Mouse (Mus musculus) hindbrain, embryonic 13.5 days (tissue): ENCODE results near the gene Cenpq. TPM values are rescaled to one million over a fixed set of nuclear protein-coding genes. Genes with fewer than 3 reads are reported as not detected.

Experiments used
- ATAC-seq: fragments of 200-750 bp; cut with Nextera tagmentation; 2 replicates; pipeline ENCODE4 v1.8.0; 2017; ENCODE audit warnings: moderate TSS enrichment; ENCODE audit not compliant: low FRiP score
- H3K27ac ChIP-seq: fragments of 300-500 bp; sonication (generic); 2 replicates; pipeline ENCODE4 v1.5.1; 2015; ENCODE audit warnings: inconsistent platforms, mild to moderate bottlenecking, moderate library complexity
- H3K27me3 ChIP-seq: fragments of 300-500 bp; sonication (generic); 2 replicates; pipeline ENCODE4 v1.6.1; 2015; ENCODE audit warnings: mild to moderate bottlenecking, inconsistent platforms
- H3K36me3 ChIP-seq: fragments of 300-500 bp; sonication (generic); 2 replicates; pipeline ENCODE4 v1.6.1; 2015; ENCODE audit warnings: mild to moderate bottlenecking, inconsistent platforms
- H3K4me1 ChIP-seq: fragments of 300-500 bp; sonication (generic); replicated peaks from 2 replicates; pipeline ENCODE4 v1.6.1; 2015; ENCODE audit warnings: inconsistent platforms
- H3K4me2 ChIP-seq: fragments of 300-500 bp; sonication (generic); 2 replicates; pipeline ENCODE4 v1.6.1; 2015; ENCODE audit warnings: inconsistent platforms, mild to moderate bottlenecking, moderate library complexity
- H3K4me3 ChIP-seq: fragments of 300-500 bp; sonication (generic); 2 replicates; pipeline ENCODE4 v1.5.1; 2015; ENCODE audit warnings: mild to moderate bottlenecking, inconsistent platforms
- H3K9ac ChIP-seq: fragments of 300-500 bp; sonication (generic); 2 replicates; pipeline ENCODE4 v1.6.1; 2015; ENCODE audit warnings: mild to moderate bottlenecking, inconsistent platforms
- H3K9me3 ChIP-seq: fragments of 300-500 bp; sonication (generic); 2 replicates; pipeline ENCODE4 v1.6.1; 2016; ENCODE audit warnings: inconsistent platforms
- WGBS: fragments of 180-500 bp; shearing (Covaris S2); methylation state at CpG from one replicate; pipeline ENCODE4 v1.1.7; 2015; 5-methylcytosine and 5-hydroxymethylcytosine counted together
- polyA plus RNA-seq: library from polyadenylated mRNA; unstranded; fragments of >200 nt; fragmentation: Nextera tagmentation; extraction: Ambion mirVana; gene quantifications from 2 replicates; pipeline ENCODE4 v1.2.1, GENCODE M21; 2015

Gene Cenpq
- 12.1 and 12.8 TPM in 2 replicates for polyA plus RNA-seq

DNA sequence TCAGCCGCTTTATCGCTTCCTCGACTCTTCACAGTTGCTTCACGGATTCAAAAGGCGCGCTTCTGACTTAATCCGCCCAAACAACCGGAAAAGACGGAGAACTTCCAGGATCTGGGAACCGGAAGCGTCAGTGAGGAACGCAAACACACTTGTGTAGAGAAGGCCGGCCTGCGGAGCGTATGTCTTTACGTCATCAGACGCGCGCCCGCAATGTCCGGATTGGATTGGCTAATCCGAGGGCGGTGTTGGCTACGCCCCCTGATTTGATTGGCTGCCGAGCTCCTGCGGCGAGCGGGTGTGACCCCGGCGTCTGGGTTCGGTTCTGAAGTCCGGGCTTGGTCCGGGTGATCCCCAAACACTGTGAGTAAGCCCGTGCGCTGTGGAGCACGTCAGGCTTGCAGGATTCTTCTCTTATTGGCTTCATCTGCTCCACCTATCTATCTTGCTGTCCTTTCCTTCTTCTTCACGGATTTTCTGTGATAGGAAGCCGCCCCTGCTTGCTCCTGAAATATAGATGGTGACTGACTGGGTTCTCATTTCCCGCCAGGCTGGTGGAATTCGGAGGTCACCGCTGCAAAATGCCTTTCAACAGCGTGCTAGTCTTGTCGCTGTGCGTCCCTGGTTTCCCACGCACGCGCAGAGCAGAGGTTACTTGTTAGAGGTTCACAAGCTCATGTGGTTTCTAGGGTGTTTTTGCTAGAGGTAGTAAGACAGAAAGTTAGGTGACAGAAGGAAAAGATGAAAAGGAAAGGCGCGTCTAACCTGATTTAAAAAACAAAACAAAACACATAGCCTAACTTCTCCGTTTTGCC is at the start of gene Cenpq, which contains the start of gene Mut:
Cenpq (minus strand) TSS at position 628 of the 812 bp plus-strand sequence.
Mut (plus strand) TSS at position 266 of the 812 bp plus-strand sequence.
- peaks cover 16% of the 10 kb centered on the region for H3K4me1 ChIP-seq
- peak within 1 kb of the TSS; percentile 83 for H3K9ac ChIP-seq
- no peaks in the 10 kb centered on the region for H3K9me3 ChIP-seq
- WGBS = under 1% methylated on average over 50 of the region's 50 CpGs
- peak within 1 kb of the TSS; percentile 58 for H3K4me3 ChIP-seq
- H3K36me3 ChIP-seq = peaks cover 10% of the 10 kb centered on the region; the same call in 1 of the 2 replicates
- H3K27me3 ChIP-seq = no peaks in the 10 kb centered on the region
- peak within 1 kb of the TSS; percentile 82 for H3K4me2 ChIP-seq
- peak; percentile 100 for ATAC-seq
- peak within 1 kb of the TSS; percentile 94 for H3K27ac ChIP-seq

DNA sequence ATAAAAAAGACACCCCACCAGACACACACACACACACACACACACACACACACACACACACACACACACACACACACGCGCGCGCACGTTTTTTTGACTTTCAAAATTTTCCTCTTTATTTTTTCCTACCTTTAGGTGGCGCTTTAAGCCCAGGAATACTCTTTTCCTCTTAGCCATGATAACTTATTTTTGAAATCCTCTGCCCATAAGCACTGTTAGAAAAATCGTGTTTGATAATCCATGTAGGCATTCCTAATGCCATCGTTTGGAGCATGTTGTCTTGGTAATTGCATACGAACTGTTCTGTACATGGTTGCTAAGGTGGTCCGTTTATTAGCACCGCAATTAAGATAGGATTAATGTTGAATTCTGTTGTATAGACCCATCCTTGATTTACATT is 43.1 kb upstream of the Cenpq start:
- Histone ChIP-seq H3K9me3 (no peaks in the 10 kb centered on the region), H3K27ac (no peak overlapping the region), H3K4me1 (no peaks in the 10 kb centered on the region), H3K27me3 (no peaks in the 10 kb centered on the region), H3K4me3 (no peak overlapping the region), H3K36me3 (no peaks in the 10 kb centered on the region), H3K4me2 (no peak overlapping the region), H3K9ac (no peak overlapping the region)
- WGBS = 67% methylated on average over 11 of the region's 11 CpGs
- peak; percentile 61; the same call in 1 of the 2 replicates for ATAC-seq

DNA sequence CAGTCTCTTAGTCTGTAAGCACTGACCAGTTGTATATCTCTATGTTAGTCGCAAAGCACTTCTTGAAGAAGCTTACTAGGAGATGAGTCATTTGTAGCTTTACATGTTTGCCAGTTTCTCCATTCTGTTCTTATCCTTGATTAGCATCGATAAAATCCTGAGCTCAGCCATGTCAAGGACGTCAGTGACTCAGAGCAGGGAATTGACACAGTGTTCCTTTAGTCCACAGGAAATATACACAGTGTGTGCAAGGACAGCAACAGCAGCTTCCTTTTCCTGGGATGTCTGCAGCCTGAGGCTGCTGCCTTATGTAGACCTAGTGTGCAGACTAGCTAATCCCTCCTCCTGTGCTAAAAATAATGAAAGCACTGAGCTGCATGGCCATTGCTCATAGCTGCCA is 13.7 kb upstream of the Cenpq start:
- no peaks in the 10 kb centered on the region for H3K9me3 ChIP-seq
- H3K4me1 ChIP-seq = no peaks in the 10 kb centered on the region
- WGBS = 95% methylated on average over 3 of the region's 3 CpGs
- no peak overlapping the region for H3K27ac ChIP-seq
- peaks cover 54% of the 10 kb centered on the region for H3K36me3 ChIP-seq
- H3K27me3 ChIP-seq = no peaks in the 10 kb centered on the region
- no peak overlapping the region for H3K4me3 ChIP-seq
- H3K9ac ChIP-seq = no peak overlapping the region
- H3K4me2 ChIP-seq = no peak overlapping the region
- no peak for ATAC-seq

DNA sequence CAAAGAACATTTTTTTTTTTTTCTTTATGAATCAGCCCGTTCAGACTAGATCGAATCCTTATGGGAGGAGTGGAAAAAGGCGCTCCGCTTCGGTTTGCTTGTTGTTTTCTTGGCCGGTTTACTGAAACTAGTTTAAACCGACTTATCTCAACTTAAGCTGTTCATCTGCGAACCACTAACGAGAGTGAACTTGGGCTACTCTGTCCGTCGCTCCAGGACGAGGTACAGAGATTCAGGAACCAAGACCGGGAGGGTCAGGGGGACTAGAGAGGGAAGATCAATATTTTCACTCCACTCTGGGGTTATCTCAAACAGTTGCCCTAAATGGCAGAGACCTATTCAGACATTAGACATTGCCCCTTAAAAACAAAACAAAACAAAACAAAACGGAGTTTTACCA is 862 bp downstream of the Cenpq start:
- 2% methylated on average over 14 of the region's 14 CpGs for WGBS
- no peak overlapping the region for H3K27ac ChIP-seq
- H3K9me3 ChIP-seq = no peaks in the 10 kb centered on the region

DNA sequence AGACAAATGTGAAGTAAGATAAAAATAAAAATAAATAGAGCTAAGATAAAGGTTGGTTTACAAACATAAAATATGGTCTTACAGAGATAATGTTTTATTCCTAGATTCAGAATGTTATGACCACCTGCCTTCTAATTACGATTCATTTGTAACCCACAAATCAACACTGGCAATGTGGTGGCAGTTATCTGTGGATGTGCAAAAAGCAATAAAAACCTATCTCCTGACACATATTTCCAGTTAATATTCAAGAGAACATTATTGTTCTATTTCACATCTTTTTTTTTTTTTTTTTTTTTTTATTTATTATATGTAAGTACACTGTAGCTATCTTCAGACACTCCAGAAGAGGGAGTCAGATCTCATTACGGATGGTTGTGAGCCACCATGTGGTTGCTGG is 19.3 kb downstream of the Cenpq start:
- Histone ChIP-seq H3K4me3 (no peak overlapping the region), H3K9ac (no peak overlapping the region), H3K27ac (no peak overlapping the region), H3K4me1 (no peaks in the 10 kb centered on the region), H3K9me3 (no peaks in the 10 kb centered on the region), H3K36me3 (no peaks in the 10 kb centered on the region), H3K4me2 (no peak overlapping the region), H3K27me3 (no peaks in the 10 kb centered on the region)
- no peak for ATAC-seq
- WGBS = 99% methylated on average over 2 of the region's 2 CpGs

More for the DNA sequence above, 862 bp downstream of the Cenpq start:
- Histone ChIP-seq H3K36me3 (peaks cover 13% of the 10 kb centered on the region; the same call in 1 of the 2 replicates), H3K9ac (peak overlapping the region; percentile 55), H3K4me2 (peak overlapping the region; percentile 82), H3K27me3 (no peaks in the 10 kb centered on the region), H3K4me3 (peak overlapping the region; percentile 58), H3K4me1 (peaks cover 16% of the 10 kb centered on the region)
- ATAC-seq = peak; percentile 49

DNA sequence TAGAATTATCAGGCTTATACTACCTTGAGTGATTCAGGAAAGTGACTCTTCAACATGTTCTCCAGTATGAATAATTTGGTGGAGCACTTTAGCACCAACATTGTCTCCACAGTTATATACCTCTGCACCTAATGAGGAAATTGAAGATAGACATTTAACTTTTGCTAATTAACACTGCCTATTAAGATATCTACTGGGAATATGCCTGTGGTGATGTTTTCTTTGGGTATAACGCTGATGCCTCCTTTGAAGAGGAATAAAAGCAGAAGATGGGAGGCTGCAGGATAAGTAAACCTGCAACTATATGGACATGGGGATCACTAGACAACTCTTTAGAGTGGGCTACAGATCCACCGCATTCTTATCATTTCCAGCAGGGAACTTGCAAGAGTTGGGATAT is 20.6 kb downstream of the Cenpq start, which contains the start of gene Glyatl3:
Glyatl3 (minus strand) TSS at position 101 of the 400 bp plus-strand sequence.
- H3K27me3 ChIP-seq = no peaks in the 10 kb centered on the region
- H3K9me3 ChIP-seq = no peaks in the 10 kb centered on the region
- 92% methylated on average over 2 of the region's 2 CpGs for WGBS
- no peak within 1 kb of the TSS for H3K27ac ChIP-seq
- H3K4me2 ChIP-seq = no peak within 1 kb of the TSS
- no peaks in the 10 kb centered on the region for H3K36me3 ChIP-seq
- no peaks in the 10 kb centered on the region for H3K4me1 ChIP-seq
- ATAC-seq = no peak
- no peak within 1 kb of the TSS for H3K4me3 ChIP-seq
- H3K9ac ChIP-seq = no peak within 1 kb of the TSS

DNA sequence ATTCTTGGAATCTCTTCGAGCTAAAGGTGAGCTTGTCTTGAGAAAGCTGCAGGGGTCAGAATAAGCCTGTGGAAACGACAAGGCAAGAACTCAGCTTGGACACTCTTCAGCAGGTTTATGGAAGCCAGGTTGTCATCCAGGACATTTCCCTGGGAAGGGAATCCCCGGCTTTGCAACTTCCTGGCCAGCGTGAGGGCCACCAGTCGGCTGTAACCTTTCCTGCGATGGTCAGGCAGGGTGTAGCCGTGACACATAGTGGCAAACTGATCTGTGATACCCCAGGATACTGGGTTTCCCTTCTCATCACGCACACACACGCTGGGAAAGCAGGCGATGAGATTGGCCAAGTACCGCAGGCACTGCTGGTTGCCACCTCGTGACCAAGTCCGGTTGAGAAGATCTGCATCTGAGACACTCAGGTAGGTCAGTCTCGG is 30.1 kb downstream of the Cenpq start:
- no peak overlapping the region for H3K9ac ChIP-seq
- H3K36me3 ChIP-seq = no peaks in the 10 kb centered on the region
- H3K27me3 ChIP-seq = no peaks in the 10 kb centered on the region
- 14% methylated on average over 14 of the region's 14 CpGs for WGBS
- H3K4me1 ChIP-seq = peaks cover 5% of the 10 kb centered on the region; the same call in 1 of the 2 replicates
- no peak for ATAC-seq
- no peak overlapping the region for H3K27ac ChIP-seq
- peak overlapping the region; percentile 15 for H3K4me3 ChIP-seq
- peak overlapping the region; percentile 44 for H3K4me2 ChIP-seq
- H3K9me3 ChIP-seq = no peaks in the 10 kb centered on the region

DNA sequence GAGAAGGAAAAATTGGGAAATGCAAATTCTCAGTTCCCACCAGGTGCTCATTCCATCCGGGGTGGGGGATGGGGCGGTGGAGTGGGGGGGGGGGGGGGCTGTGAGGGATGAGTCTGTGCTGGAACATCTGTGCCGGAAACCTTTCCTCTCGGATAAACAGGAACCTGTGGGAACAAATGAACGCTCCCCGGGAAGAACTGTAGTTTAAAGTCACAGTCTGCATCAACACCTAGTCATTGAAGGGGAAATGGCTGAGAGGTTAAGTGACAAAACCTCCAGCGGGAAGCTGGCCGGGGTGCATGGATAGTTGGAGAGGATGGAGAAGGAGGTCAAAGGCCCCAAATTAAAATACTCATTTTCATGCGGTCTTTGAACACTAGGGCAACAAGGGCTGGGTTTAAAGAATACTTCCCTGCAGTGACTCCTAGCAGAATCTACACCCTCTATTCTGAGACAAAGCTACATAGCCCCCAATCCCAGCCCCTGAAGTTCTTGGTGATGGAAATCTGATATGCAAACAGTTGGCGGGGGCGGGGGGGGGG is 30.7 kb downstream of the Cenpq start:
- WGBS = 14% methylated on average over 11 of the region's 11 CpGs
- ATAC-seq = peak; percentile 32; the same call in 1 of the 2 replicates
- H3K4me3 ChIP-seq = no peak overlapping the region

DNA sequence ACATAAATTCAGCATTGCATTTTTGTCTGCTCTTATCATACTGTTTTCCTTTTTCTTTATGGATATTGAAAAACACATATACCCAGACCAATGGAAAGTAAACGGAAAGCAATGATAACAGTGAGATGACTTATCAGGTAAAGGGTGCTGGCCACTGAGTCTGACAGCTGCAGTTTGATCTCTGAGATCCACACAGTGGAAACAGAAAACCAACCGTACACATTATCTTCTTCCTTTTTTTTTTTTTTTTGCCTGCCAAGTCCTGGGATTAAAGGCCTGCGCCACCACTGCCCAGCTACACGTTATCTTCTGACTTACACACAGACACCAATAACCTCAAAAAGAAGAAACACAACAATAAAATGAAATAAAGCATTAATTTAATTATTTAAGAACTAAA is 31.5 kb downstream of the Cenpq start:
- 68% methylated on average over 4 of the region's 4 CpGs for WGBS
- Histone ChIP-seq H3K9ac (no peak overlapping the region), H3K27ac (no peak overlapping the region), H3K36me3 (no peaks in the 10 kb centered on the region), H3K4me2 (no peak overlapping the region), H3K4me3 (no peak overlapping the region), H3K9me3 (no peaks in the 10 kb centered on the region), H3K27me3 (no peaks in the 10 kb centered on the region), H3K4me1 (peaks cover 5% of the 10 kb centered on the region; the same call in 1 of the 2 replicates)
- ATAC-seq = no peak

More for the DNA sequence above, 30.7 kb downstream of the Cenpq start:
- Histone ChIP-seq H3K9me3 (no peaks in the 10 kb centered on the region), H3K9ac (no peak overlapping the region), H3K27ac (no peak overlapping the region), H3K4me1 (peaks cover 5% of the 10 kb centered on the region; the same call in 1 of the 2 replicates), H3K27me3 (no peaks in the 10 kb centered on the region), H3K4me2 (peak overlapping the region; percentile 44), H3K36me3 (no peaks in the 10 kb centered on the region)

DNA sequence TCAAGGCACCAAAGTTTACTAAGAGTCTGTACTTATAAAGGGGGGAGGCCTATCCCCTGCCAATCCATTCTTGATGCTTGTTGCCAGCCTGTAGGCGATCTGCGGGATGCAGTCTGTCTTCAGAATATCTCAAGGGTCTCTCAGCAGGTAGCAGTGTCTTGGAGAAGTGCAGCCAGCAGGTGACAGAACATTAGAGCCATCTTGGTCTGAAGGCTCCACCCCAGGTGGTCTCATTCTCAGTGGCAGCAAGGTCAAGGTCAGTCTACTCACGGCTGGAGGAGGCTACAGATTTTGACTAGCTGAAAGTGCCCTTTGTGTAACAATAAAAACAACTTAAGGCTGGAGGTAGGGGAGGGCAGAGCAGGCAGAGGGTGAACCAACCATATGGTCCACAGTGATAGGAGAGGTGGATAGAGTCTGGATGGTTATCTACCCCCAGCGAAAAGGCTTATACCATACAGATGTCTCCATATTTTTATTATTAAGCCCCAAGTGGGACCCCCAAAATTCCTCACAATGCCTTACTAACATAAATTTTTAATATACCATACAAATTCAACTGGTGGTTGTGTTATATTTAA is 35.0 kb downstream of the Cenpq start:
- Histone ChIP-seq H3K36me3 (no peaks in the 10 kb centered on the region), H3K4me1 (peaks cover 5% of the 10 kb centered on the region; the same call in 1 of the 2 replicates), H3K9me3 (no peaks in the 10 kb centered on the region), H3K4me3 (no peak overlapping the region), H3K4me2 (no peak overlapping the region), H3K9ac (no peak overlapping the region), H3K27me3 (no peaks in the 10 kb centered on the region), H3K27ac (no peak overlapping the region)
- 36% methylated on average over 4 of the region's 4 CpGs for WGBS
- no peak for ATAC-seq

DNA sequence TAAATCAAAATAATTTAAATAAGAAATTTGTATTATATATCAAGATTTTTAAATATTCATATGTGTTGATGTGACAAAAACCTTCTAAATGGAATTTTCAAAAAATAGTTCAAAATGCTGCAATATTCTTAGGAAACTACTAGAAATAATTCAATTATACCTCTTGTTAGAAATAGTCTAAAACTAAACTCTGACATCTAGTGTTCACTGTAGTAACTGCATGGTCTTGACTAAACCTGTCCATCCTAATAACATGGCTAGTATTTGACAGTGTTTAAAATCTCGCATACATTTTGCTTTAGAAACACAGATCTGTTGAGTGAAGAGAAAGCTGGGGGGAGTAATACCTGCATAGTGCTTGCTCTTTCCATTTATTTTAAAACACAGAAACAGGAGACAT is 38.0 kb downstream of the Cenpq start:
- no peaks in the 10 kb centered on the region for H3K27me3 ChIP-seq
- H3K9ac ChIP-seq = no peak overlapping the region
- H3K4me3 ChIP-seq = no peak overlapping the region
- H3K27ac ChIP-seq = no peak overlapping the region
- H3K4me1 ChIP-seq = no peaks in the 10 kb centered on the region
- H3K4me2 ChIP-seq = no peak overlapping the region
- no peak for ATAC-seq
- H3K9me3 ChIP-seq = no peaks in the 10 kb centered on the region
- no peaks in the 10 kb centered on the region for H3K36me3 ChIP-seq
- 76% methylated on average over 1 of the region's 1 CpGs for WGBS

DNA sequence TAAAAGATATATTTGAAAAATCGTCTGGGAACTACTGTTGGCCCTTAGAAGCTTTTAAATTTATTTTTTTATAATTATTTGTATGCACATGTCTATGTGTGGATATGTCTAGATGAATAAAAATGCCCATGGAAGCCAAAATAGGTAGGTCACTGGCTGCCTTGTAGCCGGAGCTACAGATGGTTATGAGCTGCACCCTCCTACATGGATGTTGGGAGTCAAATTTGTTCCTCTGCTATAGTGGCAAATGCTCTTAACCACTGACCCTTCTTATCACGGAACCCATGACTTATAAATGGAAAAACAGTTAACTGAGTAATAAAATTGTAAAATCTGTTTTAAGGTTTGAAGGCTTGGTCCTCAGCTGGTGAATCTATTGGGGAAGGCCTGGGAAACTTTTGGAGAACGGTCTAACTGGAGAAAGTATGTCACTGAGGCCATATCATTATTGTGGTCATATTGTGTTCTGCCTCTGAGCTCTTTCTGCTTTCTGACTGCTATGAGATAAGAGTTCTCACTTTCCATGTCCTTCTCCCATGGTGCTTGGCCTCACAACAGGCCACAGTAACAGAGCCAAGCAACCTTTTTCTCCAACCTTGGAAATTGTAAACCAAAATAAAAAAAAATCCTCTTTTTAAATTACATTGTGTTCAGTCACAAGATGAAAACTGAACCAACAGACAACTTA is 46.9 kb downstream of the Cenpq start:
- no peak overlapping the region for H3K4me2 ChIP-seq
- H3K27me3 ChIP-seq = no peaks in the 10 kb centered on the region
- no peak overlapping the region for H3K27ac ChIP-seq
- ATAC-seq = no peak
- H3K36me3 ChIP-seq = no peaks in the 10 kb centered on the region
- 85% methylated on average over 4 of the region's 4 CpGs for WGBS
- no peaks in the 10 kb centered on the region for H3K4me1 ChIP-seq
- no peaks in the 10 kb centered on the region for H3K9me3 ChIP-seq
- H3K9ac ChIP-seq = no peak overlapping the region
- no peak overlapping the region for H3K4me3 ChIP-seq
